Mouse (Mus musculus): ENCODE measurements around the gene Zbtb9.
"Not testable (repeated sequence)": the region's sequence is repeated elsewhere in the genome, so short reads cannot be mapped to it uniquely, and the experiment has no call there.

The Zbtb9 gene

GRCm38 (mm10) chr17:26972107-26972506 is 860 bp upstream of the Zbtb9 start:
- DNase-seq = no peak

GRCm38 (mm10) chr17:26974547-26974946 is 1.6 kb downstream of the Zbtb9 start:
- DNase-seq = no peak

- DNase-seq = no peak
These were observed 2.4 kb downstream of the Zbtb9 start for GRCm38 (mm10) chr17:26975415-26975814.

GRCm38 (mm10) chr17:26977354-26977753 is 4.4 kb downstream of the Zbtb9 start:
- not testable (repeated sequence) for DNase-seq

GRCm38 (mm10) chr17:26979426-26979825 is 6.5 kb downstream of the Zbtb9 start:
- DNase-seq = no peak

- DNase-seq = no peak
These were observed 8.1 kb downstream of the Zbtb9 start for GRCm38 (mm10) chr17:26981050-26981449.

GRCm38 (mm10) chr17:26983382-26983781 is 10.4 kb downstream of the Zbtb9 start:
- DNase-seq = no peak

GRCm38 (mm10) chr17:26985503-26986179 is 12.7 kb downstream of the Zbtb9 start:
- no peak for DNase-seq

- DNase-seq = no peak
These were observed 17.6 kb downstream of the Zbtb9 start for GRCm38 (mm10) chr17:26990521-26990920.

GRCm38 (mm10) chr17:26994410-26994809 is 21.4 kb downstream of the Zbtb9 start:
- DNase-seq = no peak

GRCm38 (mm10) chr17:26995006-26995405 is 22.0 kb downstream of the Zbtb9 start:
- no peak for DNase-seq

- no peak for DNase-seq
These were observed 22.6 kb downstream of the Zbtb9 start for GRCm38 (mm10) chr17:26995562-26995961.

- no peak for DNase-seq
These were observed 24.7 kb downstream of the Zbtb9 start for GRCm38 (mm10) chr17:26997661-26998060.

GRCm38 (mm10) chr17:26998283-26998682 is 25.3 kb downstream of the Zbtb9 start:
- no peak for DNase-seq

GRCm38 (mm10) chr17:26999996-27000395 is 27.0 kb downstream of the Zbtb9 start:
- no peak for DNase-seq

GRCm38 (mm10) chr17:27001151-27001550 is 28.2 kb downstream of the Zbtb9 start:
- no peak for DNase-seq

GRCm38 (mm10) chr17:27001889-27002288 is 28.9 kb downstream of the Zbtb9 start:
- no peak for DNase-seq

- peak; percentile 71 for DNase-seq
These were observed 31.5 kb downstream of the Zbtb9 start for GRCm38 (mm10) chr17:27004431-27004830.

GRCm38 (mm10) chr17:27004903-27005485 is 32.0 kb downstream of the Zbtb9 start:
- DNase-seq = no peak

GRCm38 (mm10) chr17:27005644-27006043 is 32.7 kb downstream of the Zbtb9 start:
- no peak for DNase-seq

- DNase-seq = no peak
These were observed 35.3 kb downstream of the Zbtb9 start for GRCm38 (mm10) chr17:27008277-27008676.

GRCm38 (mm10) chr17:27011167-27011566 is 38.2 kb downstream of the Zbtb9 start:
- no peak for DNase-seq

GRCm38 (mm10) chr17:27011998-27012672 is 39.2 kb downstream of the Zbtb9 start:
- DNase-seq = no peak

GRCm38 (mm10) chr17:27012909-27013308 is 39.9 kb downstream of the Zbtb9 start:
- DNase-seq = no peak

Data from right cerebral cortex, postnatal 4 days (tissue).